Mouse (Mus musculus): ENCODE data around the gene Garem2. TPM values are rescaled to one million over a fixed set of nuclear protein-coding genes. Genes with fewer than 3 reads are reported as not detected.
"Not testable (repeated sequence)": the region's sequence is repeated elsewhere in the genome, so short reads cannot be mapped to it uniquely, and the experiment has no call there.

Gene Garem2
- polyA plus RNA-seq (2015; fragmentation: Nextera tagmentation; extraction: Ambion mirVana): 13.5 and 20.6 TPM in 2 replicates

DNA sequence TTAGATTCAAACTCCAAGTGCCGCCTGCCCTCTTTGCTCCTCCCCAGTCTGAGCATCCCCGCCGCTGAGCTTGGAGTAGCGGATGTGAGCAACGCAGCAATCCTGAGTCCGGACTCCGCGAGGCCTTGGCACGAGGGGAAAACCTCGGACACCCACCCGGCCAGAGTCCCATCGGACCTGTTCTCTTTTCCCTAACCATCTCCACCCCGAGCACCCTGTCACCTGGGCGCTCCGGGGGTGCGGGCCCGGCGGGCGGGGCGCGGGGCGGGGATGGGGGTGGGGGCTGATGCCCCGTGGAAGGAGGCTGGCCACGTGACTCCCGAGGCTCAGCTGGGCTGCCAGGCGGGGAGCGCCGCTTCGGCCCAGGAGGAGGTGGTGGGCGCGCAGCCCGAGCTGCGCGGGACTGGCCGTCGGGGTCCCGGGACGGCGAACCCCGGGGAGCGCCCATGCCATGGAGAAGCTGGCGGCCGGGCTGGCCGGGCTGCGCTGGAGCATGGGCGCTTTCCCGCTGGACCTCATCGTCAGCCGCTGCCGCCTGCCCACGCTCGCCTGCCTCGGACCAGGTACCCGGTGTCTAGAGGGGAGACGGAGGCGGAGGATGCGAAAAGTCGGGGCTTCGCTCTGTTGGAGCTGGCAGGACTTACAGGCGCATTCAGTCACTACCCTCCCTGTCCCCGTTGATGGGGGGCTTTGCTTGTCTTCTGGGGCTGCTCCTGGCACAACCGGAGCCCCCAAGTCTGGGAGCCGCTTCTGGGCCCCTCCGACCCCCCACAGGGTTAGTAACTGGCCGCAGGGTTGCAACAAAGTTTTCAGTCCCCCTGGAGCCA, at the start of gene Garem2:
Gene Garem2 (plus strand): TSS at position 321 of the 827 bp plus-strand sequence.
- H3K4me2 ChIP-seq (replicated peaks): peak within 1 kb of the TSS; percentile 93
- under 1% methylated on average over 63 of the region's 65 CpGs for WGBS
- peak; percentile 49 for ATAC-seq
- peak within 1 kb of the TSS; percentile 90 for H3K27ac ChIP-seq
- 0 out of 2 replicates have a peak, but pooled peaks cover 2% of the 10 kb centered on the region for H3K27me3 ChIP-seq
- H3K4me1 ChIP-seq (replicated peaks): peaks cover 51% of the 10 kb centered on the region
- H3K9ac ChIP-seq (replicated peaks): peak within 1 kb of the TSS; percentile 88
- H3K36me3 ChIP-seq: 0 out of 2 replicates have a peak, but pooled peaks cover 2% of the 10 kb centered on the region
- H3K9me3 ChIP-seq: no peaks in the 10 kb centered on the region
- H3K4me3 ChIP-seq (replicated peaks): peak within 1 kb of the TSS; percentile 77

DNA sequence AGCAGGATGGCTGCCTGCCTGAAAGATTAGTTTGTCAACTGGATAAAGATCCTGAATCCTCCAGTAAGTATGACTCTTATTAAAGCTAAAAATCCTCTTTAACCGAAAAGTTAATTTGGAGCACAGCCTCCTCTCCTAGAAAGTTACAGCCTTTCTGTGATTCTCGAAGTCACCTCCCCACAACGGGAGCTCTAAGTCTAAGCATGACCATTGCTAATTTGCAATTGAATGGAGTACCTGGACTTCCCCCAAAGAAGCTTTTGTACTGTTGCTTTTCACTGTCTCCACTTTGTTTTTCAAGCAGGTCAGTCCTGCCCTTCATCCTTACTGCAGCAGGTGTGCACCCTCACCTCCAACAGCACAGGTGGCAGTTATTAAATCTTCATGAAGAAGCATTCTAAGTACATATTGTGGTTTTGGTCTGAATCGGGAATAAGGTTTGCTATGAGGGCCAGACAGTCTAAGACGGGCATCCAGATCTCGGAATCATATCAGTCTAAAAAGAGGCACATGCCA, 46.7 kb upstream of the Garem2 start:
- WGBS: 51% methylated on average over 6 of the region's 6 CpGs
- Histone ChIP-seq H3K36me3 (peaks cover 29% of the 10 kb centered on the region), H3K4me3 (replicated peaks) (no peak overlapping the region), H3K4me2 (replicated peaks) (no peak overlapping the region), H3K9ac (replicated peaks) (no peak overlapping the region), H3K9me3 (no peaks in the 10 kb centered on the region), H3K27ac (no peak overlapping the region), H3K27me3 (no peaks in the 10 kb centered on the region), H3K4me1 (replicated peaks) (no peaks in the 10 kb centered on the region)
- ATAC-seq: no peak

DNA sequence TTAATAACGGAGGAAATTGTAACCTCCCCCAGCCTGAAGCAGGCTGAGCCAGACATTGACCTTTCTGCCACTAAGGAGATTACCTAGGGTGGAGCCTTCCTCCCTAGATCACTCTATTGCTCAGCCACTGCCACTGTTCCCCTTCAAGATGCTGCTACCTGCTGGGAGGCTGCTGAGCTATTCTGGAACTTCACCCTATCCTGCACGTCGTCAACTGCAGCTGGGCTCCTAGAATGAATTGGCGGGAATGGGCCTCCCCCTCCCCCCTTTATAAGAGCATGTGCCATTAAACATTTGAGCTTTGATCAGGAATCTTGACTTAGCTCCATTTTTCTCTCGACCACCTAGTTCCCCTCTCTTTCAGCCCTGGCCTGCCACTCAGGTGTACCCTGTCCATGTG, 45.4 kb upstream of the Garem2 start:
- not testable (repeated sequence) for H3K4me3 ChIP-seq (replicated peaks); H3K4me1 ChIP-seq (replicated peaks); H3K9me3 ChIP-seq; H3K27me3 ChIP-seq; ATAC-seq; H3K9ac ChIP-seq (replicated peaks); H3K27ac ChIP-seq; H3K4me2 ChIP-seq (replicated peaks)
- WGBS: 50% methylated on average over 5 of the region's 5 CpGs
- H3K36me3 ChIP-seq: peaks cover 36% of the 10 kb centered on the region

DNA sequence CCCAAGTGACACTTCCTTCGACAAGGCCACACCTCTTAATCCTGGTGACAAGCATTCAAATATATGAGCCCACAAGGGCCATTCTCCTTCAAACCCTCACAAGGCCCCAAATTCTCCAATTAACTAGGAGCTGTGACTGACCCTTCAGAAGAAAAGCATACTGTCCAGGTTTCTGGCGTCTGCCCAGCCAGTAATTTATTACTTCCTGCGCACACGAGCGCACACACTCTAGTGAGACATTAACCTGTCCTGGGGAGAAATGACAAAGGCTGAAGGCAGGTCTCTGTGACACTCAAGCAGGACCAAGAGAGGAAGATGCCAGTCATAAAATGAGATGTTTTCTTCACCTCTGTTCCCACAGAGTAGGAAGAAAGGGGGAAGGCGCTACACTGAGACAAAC, 37.2 kb upstream of the Garem2 start:
- ATAC-seq: no peak
- H3K27ac ChIP-seq: no peak overlapping the region
- H3K4me1 ChIP-seq (replicated peaks): peaks cover 12% of the 10 kb centered on the region
- H3K4me3 ChIP-seq (replicated peaks): no peak overlapping the region
- H3K9ac ChIP-seq (replicated peaks): no peak overlapping the region
- H3K9me3 ChIP-seq: no peaks in the 10 kb centered on the region
- no peak overlapping the region for H3K4me2 ChIP-seq (replicated peaks)
- WGBS: 88% methylated on average over 6 of the region's 6 CpGs
- H3K36me3 ChIP-seq: peaks cover 49% of the 10 kb centered on the region
- no peaks in the 10 kb centered on the region for H3K27me3 ChIP-seq

DNA sequence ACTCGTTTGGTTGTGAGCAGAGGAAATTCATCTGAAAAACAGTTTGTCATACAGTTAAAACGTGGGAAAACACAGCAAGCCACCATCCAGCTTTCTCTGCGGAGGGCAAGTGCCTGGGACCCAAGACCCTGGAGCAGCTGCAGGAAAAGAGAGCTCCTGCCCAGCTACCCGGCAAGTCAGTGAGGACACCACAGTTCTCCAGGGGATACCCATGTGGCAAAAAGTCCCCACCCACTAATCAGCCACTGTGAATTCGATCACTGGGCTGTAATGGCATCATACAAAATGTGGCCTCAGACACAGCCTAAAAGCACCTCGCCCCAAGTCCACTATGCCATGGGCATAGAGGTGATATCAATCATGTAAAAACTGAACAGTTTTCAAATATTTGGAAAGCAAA, 33.3 kb upstream of the Garem2 start:
- Histone ChIP-seq H3K4me2 (replicated peaks) (peak overlapping the region; percentile 89), H3K9ac (replicated peaks) (no peak overlapping the region), H3K4me3 (replicated peaks) (peak overlapping the region; percentile 87; the same call in 1 of the 2 replicates), H3K27ac (no peak overlapping the region), H3K9me3 (no peaks in the 10 kb centered on the region), H3K4me1 (replicated peaks) (peaks cover 15% of the 10 kb centered on the region), H3K36me3 (peaks cover 32% of the 10 kb centered on the region), H3K27me3 (no peaks in the 10 kb centered on the region)
- no peak for ATAC-seq
- WGBS: 82% methylated on average over 6 of the region's 6 CpGs

DNA sequence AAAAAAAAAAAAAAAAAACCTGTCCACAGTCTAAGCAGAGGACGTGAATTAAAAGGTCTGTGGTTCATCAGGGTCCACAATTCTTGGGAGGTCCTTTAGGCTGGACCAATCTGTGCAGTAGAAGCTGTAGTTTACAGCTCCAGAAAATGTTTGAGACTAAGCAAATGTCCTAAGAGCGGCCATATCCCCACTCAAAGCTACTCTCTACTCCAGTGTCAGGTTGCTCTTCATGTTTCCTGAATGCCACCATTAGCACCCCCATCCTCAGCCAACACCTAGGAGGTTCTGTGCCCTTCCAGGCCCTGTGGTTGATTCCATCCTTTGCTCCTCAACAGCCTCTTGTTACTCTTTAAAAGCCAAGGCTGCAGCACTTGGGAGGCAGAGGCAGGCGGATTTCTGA, 32.6 kb upstream of the Garem2 start:
- H3K4me1 ChIP-seq (replicated peaks): peaks cover 15% of the 10 kb centered on the region
- H3K4me2 ChIP-seq (replicated peaks): peak overlapping the region; percentile 89
- no peak overlapping the region for H3K27ac ChIP-seq
- H3K9ac ChIP-seq (replicated peaks): peak overlapping the region; percentile 82
- no peaks in the 10 kb centered on the region for H3K9me3 ChIP-seq
- peak overlapping the region; percentile 87 for H3K4me3 ChIP-seq (replicated peaks)
- H3K27me3 ChIP-seq: no peaks in the 10 kb centered on the region
- ATAC-seq: no peak
- H3K36me3 ChIP-seq: peaks cover 32% of the 10 kb centered on the region
- 52% methylated on average over 3 of the region's 3 CpGs for WGBS

DNA sequence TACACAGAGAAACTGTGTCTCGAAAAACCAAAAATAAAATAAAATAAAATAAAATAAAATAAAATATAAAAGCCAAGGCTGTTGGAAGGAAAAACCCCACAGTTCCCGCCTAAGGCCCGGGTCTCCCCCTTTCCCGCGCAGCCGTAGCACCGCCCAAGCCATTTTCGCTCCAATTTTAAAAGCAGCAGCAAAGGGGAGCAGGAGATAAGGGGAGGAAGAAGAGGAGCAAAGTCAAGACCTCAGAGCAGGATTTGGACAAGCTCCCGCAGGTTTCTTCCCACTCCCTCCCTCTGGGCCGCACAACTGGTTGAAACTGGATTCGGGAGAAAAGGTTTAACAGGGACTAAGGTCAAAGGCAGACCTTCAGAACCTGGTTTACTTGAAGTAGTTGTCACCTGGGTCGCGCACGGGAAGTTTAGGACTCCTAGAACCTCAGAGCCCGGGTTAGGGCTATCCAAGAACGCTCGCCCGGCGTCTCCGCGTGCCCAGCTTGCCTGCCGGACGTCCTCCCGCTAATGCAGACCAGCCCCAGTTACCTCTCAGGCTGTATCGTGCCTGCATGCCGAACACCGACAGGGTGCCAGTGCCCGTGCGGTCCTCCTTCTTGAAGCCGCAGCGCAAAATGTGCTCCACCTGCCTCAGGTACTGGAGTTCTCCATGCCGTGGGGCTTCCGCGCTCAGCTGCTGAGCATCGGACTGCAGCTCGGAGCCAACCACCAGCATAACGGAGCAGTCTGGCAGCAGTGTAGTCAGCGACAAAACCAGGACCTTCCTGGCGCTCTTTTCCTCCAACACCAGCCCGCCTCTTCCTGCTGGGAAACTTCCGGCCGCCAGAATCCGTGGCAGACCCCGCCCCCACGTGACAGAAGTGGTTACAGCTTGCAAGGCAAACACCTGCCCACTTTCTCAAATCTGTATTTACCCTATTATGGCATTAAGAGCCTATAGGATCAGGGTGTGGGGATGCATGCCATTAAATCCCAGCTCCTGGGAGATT, 31.8 kb upstream of the Garem2 start, which contains the start of gene Tyms:
Gene Tyms (minus strand): TSS at position 793 of the 997 bp plus-strand sequence.
- ATAC-seq: peak; percentile 97
- H3K27me3 ChIP-seq: no peaks in the 10 kb centered on the region
- H3K36me3 ChIP-seq: peaks cover 24% of the 10 kb centered on the region
- H3K4me3 ChIP-seq (replicated peaks): peak within 1 kb of the TSS; percentile 87
- H3K4me2 ChIP-seq (replicated peaks): peak within 1 kb of the TSS; percentile 89
- WGBS: 1% methylated on average over 45 of the region's 45 CpGs
- no peaks in the 10 kb centered on the region for H3K9me3 ChIP-seq
- peak within 1 kb of the TSS; percentile 80 for H3K27ac ChIP-seq
- H3K4me1 ChIP-seq (replicated peaks): peaks cover 15% of the 10 kb centered on the region
- peak within 1 kb of the TSS; percentile 82 for H3K9ac ChIP-seq (replicated peaks)

DNA sequence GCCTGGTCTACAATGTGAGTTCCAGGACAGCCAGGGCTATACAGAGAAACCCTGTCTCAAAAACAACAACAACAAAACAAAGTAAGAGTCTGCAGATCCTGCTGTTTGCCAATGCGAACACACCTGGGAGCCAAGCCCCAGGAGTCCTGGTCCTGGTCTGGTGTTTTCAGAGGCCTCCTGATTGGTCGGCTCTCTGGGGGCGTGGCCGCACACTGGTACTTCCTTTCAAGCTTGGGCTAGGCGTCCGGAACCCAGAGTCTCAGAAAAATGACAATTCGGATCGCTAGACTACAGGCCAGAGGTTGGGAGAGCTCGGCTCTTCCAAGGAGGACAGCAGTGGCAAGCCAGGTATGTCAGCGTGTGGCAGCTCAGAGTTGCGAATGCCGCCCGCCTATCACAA, 12.3 kb upstream of the Garem2 start:
- Histone ChIP-seq H3K4me3 (replicated peaks) (no peak overlapping the region), H3K27me3 (no peaks in the 10 kb centered on the region), H3K4me1 (replicated peaks) (no peaks in the 10 kb centered on the region), H3K9me3 (no peaks in the 10 kb centered on the region), H3K4me2 (replicated peaks) (no peak overlapping the region), H3K36me3 (no peaks in the 10 kb centered on the region), H3K9ac (replicated peaks) (no peak overlapping the region), H3K27ac (no peak overlapping the region)
- whole genome bisulfite sequencing: 72% methylated on average over 13 of the region's 13 CpGs
- no peak for ATAC-seq

DNA sequence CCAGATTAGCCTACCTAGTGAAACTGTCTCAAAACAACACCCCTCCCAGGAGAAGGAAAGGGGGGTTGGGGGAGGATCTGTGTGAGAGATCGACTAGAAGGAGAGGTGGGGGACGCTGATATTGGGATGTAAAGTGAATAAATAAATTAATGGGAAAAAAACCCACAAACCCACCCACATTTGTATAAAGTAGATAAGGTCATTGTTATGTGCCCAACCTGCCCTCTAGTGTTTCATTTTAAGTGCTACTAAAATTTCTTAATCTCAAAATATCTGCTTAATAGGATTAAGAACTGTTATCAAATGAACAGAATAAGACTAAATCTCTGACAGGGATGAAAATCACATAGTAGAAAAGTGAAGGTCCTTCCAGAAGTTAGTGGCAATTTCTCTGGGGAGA, 10.6 kb upstream of the Garem2 start:
- no peaks in the 10 kb centered on the region for H3K36me3 ChIP-seq
- no peak overlapping the region for H3K4me2 ChIP-seq (replicated peaks)
- no peaks in the 10 kb centered on the region for H3K9me3 ChIP-seq
- no peak overlapping the region for H3K9ac ChIP-seq (replicated peaks)
- 62% methylated on average over 2 of the region's 2 CpGs for WGBS
- H3K4me3 ChIP-seq (replicated peaks): no peak overlapping the region
- H3K27me3 ChIP-seq: no peaks in the 10 kb centered on the region
- no peak overlapping the region for H3K27ac ChIP-seq
- no peaks in the 10 kb centered on the region for H3K4me1 ChIP-seq (replicated peaks)
- ATAC-seq: no peak

DNA sequence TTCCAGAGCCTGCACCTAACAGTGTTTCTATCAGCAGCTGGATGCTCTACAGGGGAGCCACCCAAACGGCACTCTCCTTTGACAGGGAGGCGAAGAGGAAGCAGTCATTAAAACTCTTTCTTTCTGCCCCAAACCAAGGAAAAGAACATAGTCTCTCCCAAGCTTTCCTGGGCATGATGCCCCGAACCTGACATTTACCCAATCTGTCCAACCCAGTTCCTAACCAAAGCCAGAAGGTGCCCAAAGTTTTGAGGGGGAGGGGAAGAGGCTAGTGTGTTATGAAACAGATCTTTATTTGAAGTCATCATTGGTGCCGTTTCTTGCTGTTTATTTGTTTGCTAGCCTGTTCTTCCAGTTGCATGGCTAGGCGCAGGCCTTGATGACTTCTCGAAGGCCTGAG, 9.2 kb upstream of the Garem2 start:
- no peaks in the 10 kb centered on the region for H3K9me3 ChIP-seq
- no peak overlapping the region for H3K9ac ChIP-seq (replicated peaks)
- no peak overlapping the region for H3K27ac ChIP-seq
- no peak for ATAC-seq
- WGBS: 84% methylated on average over 6 of the region's 6 CpGs
- H3K27me3 ChIP-seq: no peaks in the 10 kb centered on the region
- no peak overlapping the region for H3K4me3 ChIP-seq (replicated peaks)
- no peak overlapping the region for H3K4me2 ChIP-seq (replicated peaks)
- no peaks in the 10 kb centered on the region for H3K36me3 ChIP-seq
- H3K4me1 ChIP-seq (replicated peaks): no peaks in the 10 kb centered on the region

DNA sequence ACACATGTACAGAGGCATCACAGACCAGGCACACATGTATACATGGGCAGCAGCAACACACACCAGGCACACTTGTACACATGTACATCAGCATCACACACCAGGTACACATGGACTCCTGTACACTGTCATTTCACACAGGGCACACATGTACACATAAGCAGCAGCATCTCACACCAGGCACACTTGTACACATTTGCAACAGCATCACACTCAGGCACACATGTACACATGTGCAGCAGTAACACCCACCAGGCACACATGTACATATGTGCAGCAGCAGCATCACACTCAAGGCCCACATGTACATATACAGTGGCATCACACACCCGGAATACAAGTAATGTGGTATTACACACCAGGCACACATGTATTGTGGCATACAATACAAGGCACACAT, 6.7 kb upstream of the Garem2 start:
- Histone ChIP-seq H3K4me1 (replicated peaks) (no peaks in the 10 kb centered on the region), H3K27ac (no peak overlapping the region), H3K9me3 (no peaks in the 10 kb centered on the region), H3K27me3 (no peaks in the 10 kb centered on the region), H3K9ac (replicated peaks) (no peak overlapping the region), H3K4me2 (replicated peaks) (no peak overlapping the region), H3K36me3 (no peaks in the 10 kb centered on the region), H3K4me3 (replicated peaks) (no peak overlapping the region)
- WGBS: 93% methylated on average over 1 of the region's 1 CpGs
- no peak for ATAC-seq
